Mouse (Mus musculus): ENCODE results near the gene Dnmt1. TPM values are rescaled to one million over a fixed set of nuclear protein-coding genes. Genes with fewer than 3 reads are reported as not detected.
A peak's percentile ranks its signal among the peaks of the same experiment; 100 is the strongest.

Gene Dnmt1
- polyA plus RNA-seq, 1 experiment from 2014 or later = 78.4 TPM

- H3K36me3 ChIP-seq = peaks cover 99% of the 10 kb centered on the region
- no peaks in the 10 kb centered on the region for H3K9me3 ChIP-seq (replicated peaks)
- H3K27ac ChIP-seq (replicated peaks) = no peak overlapping the region
- ATAC-seq (ENCODE audit: insufficient number of reproducible peaks, low FRiP score, low TSS enrichment, low read depth) = no peak
- H3K4me1 ChIP-seq = no peaks in the 10 kb centered on the region
- H3K9ac ChIP-seq = no peak overlapping the region
- H3K27me3 ChIP-seq = no peaks in the 10 kb centered on the region
- 90% methylated on average over 9 of the region's 9 CpGs for WGBS
- no peak overlapping the region for H3K4me3 ChIP-seq (replicated peaks)
- H3K4me2 ChIP-seq (replicated peaks) = no peak overlapping the region
Measured at GRCm38 (mm10) chr9:20909948-20910347, 49.7 kb downstream of the Dnmt1 start.

- Histone ChIP-seq H3K27ac (replicated peaks) (no peak overlapping the region), H3K4me2 (replicated peaks) (no peak overlapping the region), H3K9ac (no peak overlapping the region), H3K4me1 (peaks cover 21% of the 10 kb centered on the region), H3K36me3 (peaks cover 22% of the 10 kb centered on the region), H3K4me3 (replicated peaks) (no peak overlapping the region), H3K27me3 (no peaks in the 10 kb centered on the region), H3K9me3 (replicated peaks) (no peaks in the 10 kb centered on the region)
- no peak for ATAC-seq (ENCODE audit: insufficient number of reproducible peaks, low FRiP score, low TSS enrichment, low read depth)
- 28% methylated on average over 6 of the region's 6 CpGs for WGBS
Measured at GRCm38 (mm10) chr9:20902174-20902491, 57.6 kb downstream of the Dnmt1 start.

- Histone ChIP-seq H3K36me3 (peaks cover 21% of the 10 kb centered on the region), H3K9me3 (replicated peaks) (no peaks in the 10 kb centered on the region), H3K27me3 (no peaks in the 10 kb centered on the region), H3K4me3 (replicated peaks) (no peak overlapping the region), H3K9ac (no peak overlapping the region), H3K4me2 (replicated peaks) (no peak overlapping the region), H3K27ac (replicated peaks) (no peak overlapping the region), H3K4me1 (peaks cover 26% of the 10 kb centered on the region)
- no peak for ATAC-seq (ENCODE audit: insufficient number of reproducible peaks, low FRiP score, low TSS enrichment, low read depth)
- WGBS = 13% methylated on average over 13 of the region's 13 CpGs
Measured at GRCm38 (mm10) chr9:20901466-20902173, 58.1 kb downstream of the Dnmt1 start.

GRCm38 (mm10) chr9:20898511-20899073 lies 61.1 kb downstream of the Dnmt1 start, which contains the start of gene Eif3g:
Gene Eif3g, minus strand, starts transcription at chr9:20898623.
- H3K27me3 ChIP-seq = no peaks in the 10 kb centered on the region
- 3% methylated on average over 34 of the region's 34 CpGs for WGBS
- peak within 1 kb of the TSS; percentile 98 for H3K9ac ChIP-seq
- no peaks in the 10 kb centered on the region for H3K9me3 ChIP-seq (replicated peaks)
- H3K4me3 ChIP-seq (replicated peaks) = peak within 1 kb of the TSS; percentile 96
- H3K4me1 ChIP-seq = peaks cover 31% of the 10 kb centered on the region
- peak within 1 kb of the TSS; percentile 91 for H3K4me2 ChIP-seq (replicated peaks)
- ATAC-seq (ENCODE audit: insufficient number of reproducible peaks, low FRiP score, low TSS enrichment, low read depth) = peak; percentile 80
- H3K36me3 ChIP-seq = peaks cover 34% of the 10 kb centered on the region
- H3K27ac ChIP-seq (replicated peaks) = peak within 1 kb of the TSS; percentile 71

GRCm38 (mm10) chr9:20897736-20898510 lies 61.8 kb downstream of the Dnmt1 start:
- H3K9me3 ChIP-seq (replicated peaks) = no peaks in the 10 kb centered on the region
- H3K9ac ChIP-seq = peak overlapping the region; percentile 98
- peak overlapping the region; percentile 71 for H3K27ac ChIP-seq (replicated peaks)
- 4% methylated on average over 36 of the region's 39 CpGs for WGBS
- ATAC-seq (ENCODE audit: insufficient number of reproducible peaks, low FRiP score, low TSS enrichment, low read depth) = peak; percentile 51
- H3K4me3 ChIP-seq (replicated peaks) = peak overlapping the region; percentile 96
- H3K36me3 ChIP-seq = peaks cover 41% of the 10 kb centered on the region
- H3K4me1 ChIP-seq = peaks cover 31% of the 10 kb centered on the region
- no peaks in the 10 kb centered on the region for H3K27me3 ChIP-seq
- H3K4me2 ChIP-seq (replicated peaks) = peak overlapping the region; percentile 91

GRCm38 (mm10) chr9:20895382-20895781 lies 64.3 kb downstream of the Dnmt1 start:
- peaks cover 66% of the 10 kb centered on the region for H3K36me3 ChIP-seq
- no peaks in the 10 kb centered on the region for H3K9me3 ChIP-seq (replicated peaks)
- H3K9ac ChIP-seq = no peak overlapping the region
- peaks cover 24% of the 10 kb centered on the region for H3K4me1 ChIP-seq
- ATAC-seq (ENCODE audit: insufficient number of reproducible peaks, low FRiP score, low TSS enrichment, low read depth) = no peak
- no peaks in the 10 kb centered on the region for H3K27me3 ChIP-seq
- no peak overlapping the region for H3K27ac ChIP-seq (replicated peaks)
- 94% methylated on average over 9 of the region's 9 CpGs for WGBS
- H3K4me3 ChIP-seq (replicated peaks) = no peak overlapping the region
- no peak overlapping the region for H3K4me2 ChIP-seq (replicated peaks)

- Histone ChIP-seq H3K27me3 (no peaks in the 10 kb centered on the region), H3K9ac (no peak overlapping the region), H3K27ac (replicated peaks) (no peak overlapping the region), H3K4me3 (replicated peaks) (no peak overlapping the region), H3K4me1 (peaks cover 26% of the 10 kb centered on the region), H3K9me3 (replicated peaks) (no peaks in the 10 kb centered on the region), H3K36me3 (peaks cover 74% of the 10 kb centered on the region), H3K4me2 (replicated peaks) (no peak overlapping the region)
- ATAC-seq (ENCODE audit: insufficient number of reproducible peaks, low FRiP score, low TSS enrichment, low read depth) = no peak
- 88% methylated on average over 15 of the region's 15 CpGs for WGBS
Measured at GRCm38 (mm10) chr9:20894629-20895028, 65.1 kb downstream of the Dnmt1 start.

- Histone ChIP-seq H3K4me1 (peaks cover 29% of the 10 kb centered on the region), H3K4me3 (replicated peaks) (no peak overlapping the region), H3K9me3 (replicated peaks) (no peaks in the 10 kb centered on the region), H3K9ac (no peak overlapping the region), H3K4me2 (replicated peaks) (no peak overlapping the region), H3K36me3 (peaks cover 78% of the 10 kb centered on the region), H3K27ac (replicated peaks) (no peak overlapping the region), H3K27me3 (no peaks in the 10 kb centered on the region)
- no peak for ATAC-seq (ENCODE audit: insufficient number of reproducible peaks, low FRiP score, low TSS enrichment, low read depth)
- WGBS = 84% methylated on average over 13 of the region's 13 CpGs
Measured at GRCm38 (mm10) chr9:20893590-20894343, 65.9 kb downstream of the Dnmt1 start.

GRCm38 (mm10) chr9:20893069-20893468 lies 66.6 kb downstream of the Dnmt1 start:
- ATAC-seq (ENCODE audit: insufficient number of reproducible peaks, low FRiP score, low TSS enrichment, low read depth) = no peak
- WGBS = 57% methylated on average over 5 of the region's 5 CpGs
- no peaks in the 10 kb centered on the region for H3K27me3 ChIP-seq
- peaks cover 78% of the 10 kb centered on the region for H3K36me3 ChIP-seq
- H3K4me3 ChIP-seq (replicated peaks) = no peak overlapping the region
- H3K4me1 ChIP-seq = peaks cover 30% of the 10 kb centered on the region
- H3K9ac ChIP-seq = no peak overlapping the region
- no peak overlapping the region for H3K27ac ChIP-seq (replicated peaks)
- no peak overlapping the region for H3K4me2 ChIP-seq (replicated peaks)
- H3K9me3 ChIP-seq (replicated peaks) = no peaks in the 10 kb centered on the region

- Histone ChIP-seq H3K4me2 (replicated peaks) (no peak overlapping the region), H3K27me3 (no peaks in the 10 kb centered on the region), H3K4me1 (peaks cover 22% of the 10 kb centered on the region), H3K27ac (replicated peaks) (no peak overlapping the region), H3K9ac (no peak overlapping the region), H3K4me3 (replicated peaks) (no peak overlapping the region), H3K9me3 (replicated peaks) (no peaks in the 10 kb centered on the region), H3K36me3 (peaks cover 78% of the 10 kb centered on the region)
- ATAC-seq (ENCODE audit: insufficient number of reproducible peaks, low FRiP score, low TSS enrichment, low read depth) = no peak
- WGBS = 61% methylated on average over 5 of the region's 5 CpGs
Measured at GRCm38 (mm10) chr9:20892104-20892653, 67.5 kb downstream of the Dnmt1 start.
